Mouse (Mus musculus) heart, postnatal 0 days (tissue): ENCODE measurements at regions not wholly inside any gene's neighbourhood (a gene's known extent, or its start where the extent isn't known, plus 50 kb on each side); places are given as distances from the start of the nearest gene placed in this dataset.

Experiments
- CTCF ChIP-seq: IDR thresholded peaks from 2 replicates; pipeline ENCODE4 v1.5.1; 2016; ENCODE audit warnings: antibody characterized with exemption, control low read depth, low read depth
- EP300 ChIP-seq: IDR thresholded peaks from 2 replicates; pipeline ENCODE4 v1.6.1; 2016; ENCODE audit warnings: antibody characterized with exemption, low read depth

GRCm38 (mm10) chr8:46365711-46366110 is 71.2 kb upstream of the Helt start:
- TF ChIP-seq CTCF (no peak), EP300 (no peak)
